Mouse (Mus musculus) kidney, adult 2 months (tissue): ENCODE data around the gene Abat. TPM values are rescaled to one million over a fixed set of nuclear protein-coding genes. Genes with fewer than 3 reads are reported as not detected.

ENCODE experiments used
- DNase-seq: peaks from one replicate; pipeline ENCODE4 v3.0.0; 2021
- H3K27ac ChIP-seq: fragments of 200-500 bp; 2 replicates; pipeline ENCODE4 v1.5.1; 2012; ENCODE audit warnings: low read depth, low read length, control low read depth, inconsistent platforms; ENCODE audit not compliant: insufficient read depth
- H3K27me3 ChIP-seq: fragments of 200-500 bp; replicated peaks from 2 replicates; pipeline ENCODE4 v1.6.1; 2012; ENCODE audit warnings: mild to moderate bottlenecking, moderate library complexity, low read length, inconsistent platforms; ENCODE audit not compliant: control insufficient read depth, insufficient read depth
- H3K36me3 ChIP-seq: fragments of 200-500 bp; 2 replicates; pipeline ENCODE4 v1.6.1; 2012; ENCODE audit warnings: mild to moderate bottlenecking, moderate library complexity, low read length, inconsistent platforms; ENCODE audit not compliant: control insufficient read depth, insufficient read depth
- H3K4me1 ChIP-seq: fragments of 200-500 bp; 2 replicates; pipeline ENCODE4 v1.6.1; 2011; ENCODE audit warnings: low read length; ENCODE audit not compliant: control insufficient read depth, insufficient read depth
- H3K4me3 ChIP-seq: fragments of 200-500 bp; 2 replicates; pipeline ENCODE4 v1.5.1; 2011; ENCODE audit warnings: mild to moderate bottlenecking, low read depth, low read length, control low read depth; ENCODE audit not compliant: insufficient read depth
- CTCF ChIP-seq: fragments of 200-500 bp; conservative IDR thresholded peaks from 2 replicates; pipeline ENCODE4 v1.5.1; 2011; ENCODE audit warnings: low read depth, mild to moderate bottlenecking, control low read depth, low read length, moderate library complexity, mixed read lengths; ENCODE audit not compliant: insufficient read depth, insufficient read length
- POLR2A ChIP-seq: fragments of 200-500 bp; IDR thresholded peaks from one replicate; pipeline ENCODE4 v1.6.1; 2011; ENCODE audit warnings: low read depth, low read length, control low read depth
- WGBS: fragments of 180-500 bp; shearing (Covaris S2); methylation state at CpG from one replicate; pipeline ENCODE4 v1.1.7; 2018; 5-methylcytosine and 5-hydroxymethylcytosine counted together
- polyA plus RNA-seq: library from polyadenylated mRNA; depleted of rRNA; stranded (reverse); fragments of >200 nt; gene quantifications from 2 replicates; pipeline ENCODE4 v1.2.3, GENCODE M21; 2012

The Abat gene
- polyA plus RNA-seq, 1 experiment = 267 TPM

DNA sequence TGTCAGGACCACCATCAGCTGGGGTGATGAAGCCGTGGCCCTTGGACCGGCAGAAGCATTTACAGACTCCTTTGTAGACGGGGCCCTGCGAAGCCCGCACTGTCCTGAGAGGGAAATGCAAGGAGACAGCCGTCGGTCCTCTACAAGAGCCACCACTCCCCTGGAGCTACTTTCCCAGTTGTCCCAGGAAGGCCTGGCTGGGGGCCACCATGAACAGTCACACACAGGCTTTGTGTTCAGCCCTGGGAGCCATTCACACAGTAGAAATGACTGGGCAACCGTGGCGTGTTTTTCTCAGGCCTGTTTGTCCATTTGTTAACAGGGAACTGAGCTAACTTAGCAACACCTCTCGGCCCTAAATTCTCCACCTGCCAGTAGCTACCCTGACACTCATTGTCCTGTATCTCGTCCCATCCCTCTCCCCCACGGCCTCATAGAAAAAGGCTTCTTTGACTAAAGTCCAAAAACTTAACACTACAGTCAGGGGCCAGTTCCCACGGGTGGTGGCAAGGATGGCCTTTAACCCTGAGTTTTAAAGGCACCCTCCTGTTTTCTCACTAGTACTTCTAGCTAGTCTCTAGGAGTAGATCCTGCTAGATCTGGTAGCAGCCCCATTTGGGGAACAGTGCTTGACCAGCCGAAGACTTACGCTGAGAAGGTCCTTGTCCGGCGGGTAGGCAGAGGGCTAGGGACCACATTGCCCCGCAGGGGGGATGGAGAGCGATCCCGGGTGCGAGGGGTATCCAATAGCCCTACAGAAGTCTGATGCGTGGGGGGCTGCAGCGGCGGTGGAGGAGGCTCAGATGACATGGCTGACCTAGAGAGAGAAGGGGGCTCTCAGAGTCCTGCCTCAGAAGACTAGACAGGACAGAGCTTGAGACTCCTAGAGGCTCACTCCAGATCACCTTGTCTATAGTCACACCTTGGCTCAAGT, 150.6 kb downstream of the Abat start:
- Histone ChIP-seq H3K36me3 (no peaks in the 10 kb centered on the region), H3K27me3 (no peaks in the 10 kb centered on the region), H3K4me1 (peaks cover 14% of the 10 kb centered on the region), H3K27ac (peak overlapping the region; percentile 62), H3K4me3 (no peak overlapping the region)
- TF ChIP-seq CTCF = no peak
- no peak for TF ChIP-seq POLR2A
- 53% methylated on average over 24 of the region's 24 CpGs for WGBS
- peak; percentile 73 for DNase-seq

DNA sequence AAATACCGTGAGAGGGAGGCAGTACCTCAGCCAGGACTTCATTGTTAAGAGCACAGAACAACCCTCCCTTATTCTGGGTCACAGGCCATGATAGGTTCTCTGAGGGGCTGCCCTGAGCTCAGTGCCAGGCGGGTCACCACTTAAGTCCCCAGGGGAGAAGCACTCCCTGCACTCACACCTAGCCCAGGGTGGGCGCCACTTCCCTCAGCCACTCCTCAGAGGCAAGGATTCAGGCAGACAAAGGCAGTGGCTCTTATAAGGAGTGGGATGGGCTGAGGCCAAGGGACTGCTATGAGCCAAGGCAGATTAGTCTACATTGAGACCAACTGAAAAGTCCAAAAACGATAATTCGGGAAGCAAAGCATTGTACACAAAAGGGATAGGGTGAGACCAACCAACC, 152.1 kb downstream of the Abat start:
- Histone ChIP-seq H3K27ac (no peak overlapping the region), H3K36me3 (no peaks in the 10 kb centered on the region), H3K4me3 (no peak overlapping the region), H3K4me1 (peaks cover 13% of the 10 kb centered on the region), H3K27me3 (no peaks in the 10 kb centered on the region)
- TF ChIP-seq CTCF = no peak
- no peak for TF ChIP-seq POLR2A
- 78% methylated on average over 5 of the region's 5 CpGs for WGBS
- no peak for DNase-seq

DNA sequence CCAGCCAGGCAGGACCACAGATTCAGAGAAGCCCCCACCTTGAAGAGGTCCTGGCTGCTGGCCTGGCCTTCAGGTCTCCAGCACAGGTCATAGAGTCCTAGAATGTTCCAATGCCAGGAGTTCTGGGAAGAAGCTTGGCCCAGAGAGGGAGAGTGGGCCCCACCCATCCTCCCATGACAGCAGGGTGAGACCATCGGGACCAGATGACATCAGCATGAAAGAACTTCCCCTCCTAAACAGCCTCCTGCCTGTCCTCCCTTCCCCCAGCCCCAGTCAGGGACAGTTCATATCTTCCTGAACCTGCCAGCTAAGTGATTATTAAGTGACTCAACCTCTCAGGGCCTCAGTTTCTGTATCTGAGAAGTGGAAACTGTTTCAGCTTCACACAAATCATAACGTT, 153.2 kb downstream of the Abat start:
- WGBS = 46% methylated on average over 2 of the region's 2 CpGs
- H3K4me3 ChIP-seq = no peak overlapping the region
- no peak for TF ChIP-seq CTCF
- no peak for TF ChIP-seq POLR2A
- peak overlapping the region; percentile 56 for H3K27ac ChIP-seq
- peaks cover 18% of the 10 kb centered on the region for H3K4me1 ChIP-seq
- no peaks in the 10 kb centered on the region for H3K36me3 ChIP-seq
- no peaks in the 10 kb centered on the region for H3K27me3 ChIP-seq
- DNase-seq = peak; percentile 84

DNA sequence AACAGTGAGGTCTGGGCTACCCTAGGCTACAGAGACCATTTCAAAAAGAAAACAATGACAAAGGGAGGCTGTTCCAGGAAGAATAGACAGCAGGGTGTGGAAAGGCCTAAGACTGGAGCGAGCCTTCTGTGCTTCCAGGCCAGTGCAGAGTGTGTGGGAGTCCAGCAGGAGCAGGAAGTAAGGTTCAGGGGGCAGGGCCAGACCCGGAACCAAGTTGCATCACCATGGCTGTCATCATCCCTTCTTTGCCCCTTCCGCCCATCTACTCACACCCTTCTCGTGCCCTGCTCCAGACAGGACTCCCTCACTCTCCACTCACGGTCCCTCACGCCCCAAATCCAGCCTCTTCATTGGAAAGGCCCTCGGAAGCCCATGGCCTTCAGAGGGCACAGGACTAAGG, 154.0 kb downstream of the Abat start:
- Histone ChIP-seq H3K4me1 (peaks cover 18% of the 10 kb centered on the region), H3K27ac (peak overlapping the region; percentile 12; the same call in 1 of the 2 replicates)
- peak; percentile 35 for DNase-seq

DNA sequence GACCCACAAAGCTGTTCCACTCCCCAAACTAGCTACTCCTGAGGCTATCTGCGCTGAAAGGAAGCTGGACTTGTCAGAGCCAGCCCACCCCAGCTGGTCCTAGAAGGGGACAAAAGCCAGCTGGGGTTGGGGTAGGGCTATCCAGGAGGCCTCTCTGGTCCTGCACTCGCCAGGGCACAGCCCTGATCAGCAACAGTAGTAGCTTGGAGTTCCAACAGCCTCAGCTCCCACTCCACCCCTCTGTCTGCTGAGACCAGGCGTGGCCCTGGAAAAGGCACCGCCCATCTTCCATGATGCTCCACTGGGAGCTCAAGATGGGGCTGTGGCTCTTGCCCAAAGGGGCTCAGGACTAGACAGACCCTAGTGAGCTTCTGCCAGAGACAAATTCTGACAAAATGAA, 154.6 kb downstream of the Abat start:
- WGBS = 67% methylated on average over 4 of the region's 4 CpGs

More for the DNA sequence above, 154.0 kb downstream of the Abat start:
- H3K4me3 ChIP-seq = no peak overlapping the region
- H3K27me3 ChIP-seq = no peaks in the 10 kb centered on the region
- 51% methylated on average over 7 of the region's 7 CpGs for WGBS
- TF ChIP-seq CTCF (no peak), POLR2A (no peak)
- no peaks in the 10 kb centered on the region for H3K36me3 ChIP-seq

DNA sequence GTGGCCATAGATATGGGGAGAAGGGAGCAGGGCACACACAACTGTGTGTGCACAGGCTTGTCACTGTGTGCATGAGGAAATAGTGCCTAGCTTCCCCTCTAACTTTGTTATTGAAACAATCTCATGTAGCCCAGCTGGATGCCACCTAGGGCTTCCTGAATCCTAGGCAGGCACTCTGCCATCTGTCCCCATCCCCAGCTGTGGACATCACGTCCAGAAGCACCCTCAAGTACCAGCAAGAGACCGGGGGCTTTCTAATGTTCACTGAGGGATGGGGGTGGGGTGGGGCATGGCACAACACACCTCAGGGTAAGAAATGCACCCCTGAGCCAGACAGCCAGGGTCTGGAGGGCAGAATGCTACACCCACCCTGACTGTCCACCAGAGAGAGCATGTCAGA, 155.2 kb downstream of the Abat start:
- peaks cover 17% of the 10 kb centered on the region for H3K4me1 ChIP-seq
- H3K27me3 ChIP-seq = no peaks in the 10 kb centered on the region
- no peaks in the 10 kb centered on the region for H3K36me3 ChIP-seq
- no peak overlapping the region for H3K27ac ChIP-seq
- no peak for TF ChIP-seq POLR2A
- TF ChIP-seq CTCF = no peak
- H3K4me3 ChIP-seq = no peak overlapping the region
- 89% methylated on average over 2 of the region's 2 CpGs for WGBS
- DNase-seq = no peak

More for the DNA sequence above, 154.6 kb downstream of the Abat start:
- peaks cover 18% of the 10 kb centered on the region for H3K4me1 ChIP-seq
- no peak overlapping the region for H3K4me3 ChIP-seq
- TF ChIP-seq POLR2A (no peak), CTCF (no peak)
- no peaks in the 10 kb centered on the region for H3K36me3 ChIP-seq
- DNase-seq = no peak
- H3K27ac ChIP-seq = 0 out of 2 replicates have a peak overlapping the region, but pooled peaks have one; percentile 12
- H3K27me3 ChIP-seq = no peaks in the 10 kb centered on the region

DNA sequence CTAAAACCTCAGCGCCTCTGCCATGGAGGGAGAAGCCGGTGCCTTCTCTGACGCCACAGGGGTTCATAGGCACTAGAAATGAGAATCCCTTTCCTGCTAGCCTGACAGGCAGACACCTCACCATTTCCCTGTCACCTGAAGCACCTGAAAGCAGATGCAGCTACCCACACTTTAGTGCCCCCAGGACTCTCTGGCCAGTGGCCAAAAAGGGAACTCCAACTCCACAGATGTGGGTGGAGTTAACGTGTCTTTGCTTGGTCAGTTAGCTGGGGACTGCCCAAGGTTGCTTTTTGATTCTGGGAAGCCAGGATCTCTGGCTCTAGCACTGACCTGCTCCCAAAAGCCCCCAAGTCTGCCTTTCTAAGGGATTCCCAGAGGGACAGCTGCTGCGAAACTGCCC, 156.2 kb downstream of the Abat start:
- no peak for DNase-seq
- 61% methylated on average over 5 of the region's 5 CpGs for WGBS
- no peak for TF ChIP-seq CTCF
- no peak for TF ChIP-seq POLR2A
- no peaks in the 10 kb centered on the region for H3K36me3 ChIP-seq
- no peaks in the 10 kb centered on the region for H3K27me3 ChIP-seq
- H3K4me3 ChIP-seq = no peak overlapping the region
- H3K4me1 ChIP-seq = peaks cover 13% of the 10 kb centered on the region
- no peak overlapping the region for H3K27ac ChIP-seq
